Mouse (Mus musculus): ENCODE data around the gene Hectd2. TPM values are rescaled to one million over a fixed set of nuclear protein-coding genes. Genes with fewer than 3 reads are reported as not detected.
A peak's percentile ranks its signal among the peaks of the same experiment; 100 is the strongest.

Hectd2 gene
- 1.5 and 1.7 TPM in 2 replicates for total RNA-seq (2014; rRNA removed)
- polyA plus RNA-seq (2012; rRNA removed), result 0.35 and 0.46 TPM in 2 replicates

DNA sequence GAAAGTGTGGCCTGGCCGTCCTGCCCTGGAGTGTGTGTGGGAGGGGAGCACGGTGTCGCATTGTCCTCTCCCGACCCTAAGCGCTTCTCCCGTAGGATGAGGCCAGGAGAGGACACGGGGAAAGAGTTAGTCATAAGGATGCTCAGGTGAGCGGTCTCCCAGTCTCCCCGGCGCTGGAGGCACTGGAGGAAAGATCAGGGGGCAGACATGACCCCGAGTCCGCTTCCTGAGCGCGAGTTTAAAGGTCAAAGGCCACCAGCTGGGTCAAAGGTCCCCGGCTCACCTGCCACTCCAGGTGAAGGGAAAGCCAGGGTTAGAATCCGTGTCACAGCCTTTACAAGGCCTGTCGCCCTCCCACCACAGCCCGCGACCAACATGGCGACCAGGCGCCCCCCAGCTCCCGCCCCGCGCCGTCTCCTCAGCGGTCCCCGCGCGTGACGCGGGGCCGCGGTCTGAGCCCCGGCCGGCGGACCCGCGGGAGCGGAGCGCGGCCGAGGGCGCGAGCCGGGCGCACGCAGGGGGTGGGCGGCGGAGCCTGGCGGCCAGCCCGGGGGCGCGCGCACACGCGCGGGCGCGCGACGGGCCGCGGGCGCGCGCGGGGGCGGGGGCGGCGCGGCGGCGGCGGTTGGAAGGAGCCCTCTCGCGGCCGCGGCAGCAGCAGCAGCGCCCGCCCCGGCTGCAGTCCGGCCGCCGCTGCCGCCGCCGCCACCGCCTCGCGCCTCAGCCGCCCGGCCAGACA is at the start of gene Hectd2:
Hectd2 (plus strand) TSS at position 594 of the 739 bp plus-strand sequence.
- Histone ChIP-seq H3K79me2 (ENCODE audit: control insufficient read depth, insufficient read depth, low read length) (peaks cover 7% of the 10 kb centered on the region), H3K27ac (replicated peaks; ENCODE audit: insufficient read depth, low read depth, low read length) (peak within 1 kb of the TSS; percentile 59), H3K4me3 (ENCODE audit: insufficient read depth, low read depth, low read length) (peak within 1 kb of the TSS; percentile 100), H3K9ac (ENCODE audit: low read depth, low read length) (peak within 1 kb of the TSS; percentile 85), H3K27me3 (ENCODE audit: control insufficient read depth, insufficient read depth, low read length) (no peaks in the 10 kb centered on the region), H3K4me1 (ENCODE audit: control insufficient read depth, insufficient read depth, low read length) (peaks cover 2% of the 10 kb centered on the region; the same call in 1 of the 2 replicates), H3K36me3 (ENCODE audit: control insufficient read depth, insufficient read depth, low read length) (no peaks in the 10 kb centered on the region)
- WGBS, result 17% methylated on average over 90 of the region's 92 CpGs
- peak; percentile 9; the same call in 1 of the 2 replicates for TF ChIP-seq CTCF (IDR thresholded peaks at IDR 0.05; ENCODE audit: low read depth, low read length)
- no peak for TF ChIP-seq POLR2A (IDR thresholded peaks at IDR 0.05; ENCODE audit: extremely low read depth, insufficient read depth, low read length)
- DNase-seq (ENCODE audit: extremely low read depth, low read depth, low spot score), result peak; percentile 81

DNA sequence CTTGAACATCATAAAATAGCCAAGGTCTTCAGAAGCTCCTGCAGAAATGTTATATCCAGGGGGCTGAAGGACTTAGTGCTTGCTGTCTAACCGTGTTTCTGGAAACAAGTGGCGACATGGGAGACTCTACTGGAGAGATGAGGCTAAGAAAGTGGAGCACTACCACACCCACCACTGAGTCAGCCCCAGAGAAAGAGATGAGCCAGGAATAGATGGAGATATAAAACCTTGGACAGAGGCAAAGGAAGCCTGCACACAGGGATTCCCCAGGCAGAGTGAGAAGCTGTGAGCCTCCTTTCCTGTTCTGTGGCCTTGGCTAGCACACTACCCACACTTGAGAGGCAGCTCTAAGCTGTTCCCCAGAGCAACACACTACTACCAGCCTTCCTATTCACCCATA is 49.7 kb upstream of the Hectd2 start:
- no peaks in the 10 kb centered on the region for H3K4me1 ChIP-seq (ENCODE audit: control insufficient read depth, insufficient read depth, low read length)
- no peaks in the 10 kb centered on the region for H3K36me3 ChIP-seq (ENCODE audit: control insufficient read depth, insufficient read depth, low read length)
- H3K9ac ChIP-seq (ENCODE audit: low read depth, low read length), result no peak overlapping the region
- 94% methylated on average over 2 of the region's 2 CpGs for WGBS
- H3K4me3 ChIP-seq (ENCODE audit: insufficient read depth, low read depth, low read length), result no peak overlapping the region
- H3K27ac ChIP-seq (replicated peaks; ENCODE audit: insufficient read depth, low read depth, low read length), result no peak overlapping the region
- H3K27me3 ChIP-seq (ENCODE audit: control insufficient read depth, insufficient read depth, low read length), result no peaks in the 10 kb centered on the region
- H3K79me2 ChIP-seq (ENCODE audit: control insufficient read depth, insufficient read depth, low read length), result no peaks in the 10 kb centered on the region
- DNase-seq (ENCODE audit: extremely low read depth, low read depth, low spot score), result no peak
- TF ChIP-seq POLR2A (IDR thresholded peaks at IDR 0.05; ENCODE audit: extremely low read depth, insufficient read depth, low read length), result no peak
- no peak for TF ChIP-seq CTCF (IDR thresholded peaks at IDR 0.05; ENCODE audit: low read depth, low read length)

DNA sequence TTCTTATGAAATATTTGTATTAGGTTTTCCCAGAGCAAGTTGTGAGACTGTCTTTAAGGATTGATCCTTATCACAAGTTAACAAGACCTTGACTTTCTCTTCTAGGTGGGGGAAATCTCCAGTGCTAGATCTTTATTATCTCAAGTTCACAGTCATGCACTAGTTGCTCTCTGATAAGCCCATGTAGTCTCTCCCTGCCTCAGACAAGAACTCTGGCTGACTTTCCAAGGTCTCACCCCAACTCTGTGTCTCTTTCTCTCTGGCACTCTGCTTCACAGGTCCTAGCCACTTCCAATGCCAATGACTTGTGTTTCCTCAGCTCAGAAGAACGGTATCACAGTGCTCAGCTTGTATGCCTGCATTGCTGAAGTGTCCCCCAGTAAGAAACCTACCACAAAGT is 43.1 kb upstream of the Hectd2 start:
- Histone ChIP-seq H3K9ac (ENCODE audit: low read depth, low read length) (no peak overlapping the region), H3K27me3 (ENCODE audit: control insufficient read depth, insufficient read depth, low read length) (no peaks in the 10 kb centered on the region), H3K4me1 (ENCODE audit: control insufficient read depth, insufficient read depth, low read length) (no peaks in the 10 kb centered on the region), H3K79me2 (ENCODE audit: control insufficient read depth, insufficient read depth, low read length) (no peaks in the 10 kb centered on the region), H3K4me3 (ENCODE audit: insufficient read depth, low read depth, low read length) (no peak overlapping the region), H3K27ac (replicated peaks; ENCODE audit: insufficient read depth, low read depth, low read length) (no peak overlapping the region), H3K36me3 (ENCODE audit: control insufficient read depth, insufficient read depth, low read length) (no peaks in the 10 kb centered on the region)
- 76% methylated on average over 1 of the region's 1 CpGs for WGBS
- TF ChIP-seq CTCF (IDR thresholded peaks at IDR 0.05; ENCODE audit: low read depth, low read length) (no peak), POLR2A (IDR thresholded peaks at IDR 0.05; ENCODE audit: extremely low read depth, insufficient read depth, low read length) (no peak)
- DNase-seq (ENCODE audit: extremely low read depth, low read depth, low spot score), result no peak

DNA sequence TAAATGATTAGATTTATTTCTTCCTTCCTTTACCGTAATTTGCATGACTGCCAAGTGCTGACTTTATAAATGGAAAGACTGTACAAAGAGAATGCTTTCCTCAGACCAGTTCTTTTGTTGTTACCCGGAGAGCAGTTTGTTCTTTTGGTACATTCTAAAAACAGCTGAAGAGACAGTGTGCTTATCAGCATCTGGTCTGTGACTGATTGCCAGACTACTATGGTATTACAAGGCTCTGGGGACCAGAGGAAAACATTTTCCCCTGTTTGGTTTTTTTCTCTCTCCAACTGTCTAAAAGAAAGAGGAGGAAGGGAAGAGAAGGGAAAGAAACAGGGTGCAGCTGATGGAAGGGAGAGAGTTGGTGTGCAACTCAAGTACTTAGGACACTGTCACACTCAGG is 36.0 kb upstream of the Hectd2 start:
- Histone ChIP-seq H3K4me3 (ENCODE audit: insufficient read depth, low read depth, low read length) (no peak overlapping the region), H3K36me3 (ENCODE audit: control insufficient read depth, insufficient read depth, low read length) (no peaks in the 10 kb centered on the region), H3K79me2 (ENCODE audit: control insufficient read depth, insufficient read depth, low read length) (no peaks in the 10 kb centered on the region), H3K4me1 (ENCODE audit: control insufficient read depth, insufficient read depth, low read length) (peaks cover 6% of the 10 kb centered on the region; the same call in 1 of the 2 replicates), H3K27me3 (ENCODE audit: control insufficient read depth, insufficient read depth, low read length) (no peaks in the 10 kb centered on the region), H3K9ac (ENCODE audit: low read depth, low read length) (no peak overlapping the region), H3K27ac (replicated peaks; ENCODE audit: insufficient read depth, low read depth, low read length) (no peak overlapping the region)
- WGBS, result 61% methylated on average over 2 of the region's 2 CpGs
- DNase-seq (ENCODE audit: extremely low read depth, low read depth, low spot score), result no peak
- TF ChIP-seq POLR2A (IDR thresholded peaks at IDR 0.05; ENCODE audit: extremely low read depth, insufficient read depth, low read length) (no peak), CTCF (IDR thresholded peaks at IDR 0.05; ENCODE audit: low read depth, low read length) (no peak)

GRCm38 (mm10) chr19:36521568-36521967 is 32.9 kb upstream of the Hectd2 start:
- TF ChIP-seq POLR2A (IDR thresholded peaks at IDR 0.05; ENCODE audit: extremely low read depth, insufficient read depth, low read length), result no peak
- no peak for TF ChIP-seq CTCF (IDR thresholded peaks at IDR 0.05; ENCODE audit: low read depth, low read length)
- H3K79me2 ChIP-seq (ENCODE audit: control insufficient read depth, insufficient read depth, low read length), result no peaks in the 10 kb centered on the region

More at GRCm38 (mm10) chr19:36521568-36521967, 32.9 kb upstream of the Hectd2 start:
- 23% methylated on average over 2 of the region's 2 CpGs for WGBS
- DNase-seq (ENCODE audit: extremely low read depth, low read depth, low spot score), result peak; percentile 77
- H3K4me1 ChIP-seq (ENCODE audit: control insufficient read depth, insufficient read depth, low read length), result peaks cover 10% of the 10 kb centered on the region; the same call in 1 of the 2 replicates
- H3K9ac ChIP-seq (ENCODE audit: low read depth, low read length), result no peak overlapping the region
- no peak overlapping the region for H3K4me3 ChIP-seq (ENCODE audit: insufficient read depth, low read depth, low read length)
- H3K36me3 ChIP-seq (ENCODE audit: control insufficient read depth, insufficient read depth, low read length), result no peaks in the 10 kb centered on the region
- no peaks in the 10 kb centered on the region for H3K27me3 ChIP-seq (ENCODE audit: control insufficient read depth, insufficient read depth, low read length)
- no peak overlapping the region for H3K27ac ChIP-seq (replicated peaks; ENCODE audit: insufficient read depth, low read depth, low read length)

Data from liver, adult 2 months (tissue).